Mouse (Mus musculus): ENCODE measurements around the gene Dap. TPM values are rescaled to one million over a fixed set of nuclear protein-coding genes. Genes with fewer than 3 reads are reported as not detected.

Gene Dap
- polyA plus RNA-seq, 1 experiment from 2014 or later = 87.1 TPM

DNA sequence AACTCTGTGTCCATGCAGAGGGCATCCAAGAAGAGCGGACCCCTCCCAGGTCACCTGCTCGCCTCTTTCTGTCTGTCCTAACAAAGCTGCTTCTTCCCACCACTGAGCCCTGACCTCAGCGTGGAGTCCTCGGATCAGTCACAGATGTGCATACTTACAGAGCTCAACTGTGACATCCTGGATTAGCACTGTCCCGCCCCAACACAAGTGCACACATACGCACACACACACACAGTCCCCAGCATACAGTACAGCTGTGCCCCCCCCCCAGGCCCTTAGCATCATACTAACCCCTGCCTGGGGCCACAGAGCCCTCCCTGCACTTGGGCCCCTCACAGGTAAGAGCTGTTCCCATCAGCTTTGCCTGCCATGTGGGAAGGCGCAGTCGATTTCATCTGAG lies 41.3 kb downstream of the Dap start:
- WGBS = 91% methylated on average over 8 of the region's 8 CpGs
- Histone ChIP-seq H3K4me3 (ENCODE audit: low read length) (no peak overlapping the region), H3K27ac (ENCODE audit: low read depth, low read length) (no peak overlapping the region), H3K4me2 (replicated peaks; ENCODE audit: low read depth, low read length) (no peak overlapping the region), H3K36me3 (ENCODE audit: control insufficient read depth, insufficient read depth, low read length) (no peaks in the 10 kb centered on the region), H3K9ac (ENCODE audit: low read depth, low read length) (no peak overlapping the region), H3K9me3 (ENCODE audit: control insufficient read depth, low read length) (no peaks in the 10 kb centered on the region), H3K4me1 (ENCODE audit: control insufficient read depth, insufficient read depth, low read length) (peaks cover 13% of the 10 kb centered on the region), H3K27me3 (ENCODE audit: control insufficient read depth, insufficient read depth, low read length) (no peaks in the 10 kb centered on the region)
- peak; percentile 29; the same call in 1 of the 2 replicates for ATAC-seq (ENCODE audit: low FRiP score, low TSS enrichment)

DNA sequence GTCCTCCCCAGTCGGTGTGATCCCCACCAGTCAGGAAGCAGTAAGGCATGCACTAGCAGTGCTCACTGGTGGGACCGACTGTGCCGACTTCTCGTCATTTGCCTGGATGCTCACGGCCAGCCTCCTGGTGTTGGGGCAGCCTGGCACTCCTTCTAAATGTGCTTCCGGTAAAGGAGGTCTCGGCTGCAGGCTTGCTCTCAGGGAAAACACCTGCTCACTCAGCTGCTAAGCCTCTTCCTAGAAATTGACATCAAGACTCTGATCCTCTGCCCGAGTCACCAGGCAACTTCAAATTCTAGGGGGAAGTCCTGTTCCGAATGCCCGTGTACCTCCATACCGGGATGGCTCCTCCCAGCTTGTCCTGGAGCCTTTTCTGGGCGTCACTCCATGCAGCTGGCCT lies 41.7 kb downstream of the Dap start:
- H3K4me1 ChIP-seq (ENCODE audit: control insufficient read depth, insufficient read depth, low read length) = peaks cover 12% of the 10 kb centered on the region
- no peak overlapping the region for H3K27ac ChIP-seq (ENCODE audit: low read depth, low read length)
- ATAC-seq (ENCODE audit: low FRiP score, low TSS enrichment) = no peak
- H3K9ac ChIP-seq (ENCODE audit: low read depth, low read length) = no peak overlapping the region
- H3K36me3 ChIP-seq (ENCODE audit: control insufficient read depth, insufficient read depth, low read length) = no peaks in the 10 kb centered on the region
- H3K27me3 ChIP-seq (ENCODE audit: control insufficient read depth, insufficient read depth, low read length) = no peaks in the 10 kb centered on the region
- 89% methylated on average over 12 of the region's 12 CpGs for WGBS
- H3K4me2 ChIP-seq (replicated peaks; ENCODE audit: low read depth, low read length) = no peak overlapping the region
- H3K4me3 ChIP-seq (ENCODE audit: low read length) = no peak overlapping the region
- no peaks in the 10 kb centered on the region for H3K9me3 ChIP-seq (ENCODE audit: control insufficient read depth, low read length)

DNA sequence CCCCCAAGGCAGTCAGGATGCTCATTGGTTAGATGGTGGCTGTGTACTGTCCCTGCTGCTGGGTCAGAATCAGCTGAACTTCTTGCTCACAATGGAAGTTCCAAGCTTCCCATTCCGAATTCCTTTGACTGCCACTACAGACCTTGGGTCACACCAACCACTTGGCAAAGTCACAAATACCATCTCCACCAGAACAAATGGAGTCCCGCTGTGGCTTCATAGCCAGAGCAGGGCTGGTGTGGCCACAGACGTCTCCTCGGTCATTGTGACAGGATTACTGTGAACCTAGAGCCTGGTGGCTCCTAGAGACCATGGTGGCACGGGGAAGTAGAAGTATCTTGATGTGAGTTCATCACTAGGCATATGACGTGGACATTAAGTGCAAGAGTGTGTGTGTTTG lies 44.0 kb downstream of the Dap start:
- no peak overlapping the region for H3K4me3 ChIP-seq (ENCODE audit: low read length)
- ATAC-seq (ENCODE audit: low FRiP score, low TSS enrichment) = no peak

DNA sequence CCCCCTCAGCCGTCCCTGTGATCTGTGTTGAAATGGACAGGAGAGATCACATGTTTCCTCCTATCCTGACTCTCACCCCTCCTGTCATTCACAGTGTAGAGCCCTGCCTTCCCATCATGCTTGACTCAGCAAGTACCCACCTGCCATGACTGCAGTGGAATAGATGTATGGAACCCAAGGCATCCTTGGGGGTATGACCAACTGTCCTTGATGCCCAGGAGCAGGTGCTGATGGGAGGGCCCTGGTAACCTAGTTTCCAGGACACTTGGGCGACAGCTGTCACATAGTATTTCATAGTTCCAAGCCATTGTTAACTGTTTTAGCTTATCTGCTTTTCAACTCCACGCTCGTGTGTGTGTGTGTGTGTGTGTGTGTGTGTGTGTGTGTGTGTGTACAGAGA lies 45.4 kb downstream of the Dap start:
- whole genome bisulfite sequencing = 84% methylated on average over 4 of the region's 4 CpGs
- no peak overlapping the region for H3K27ac ChIP-seq (ENCODE audit: low read depth, low read length)
- ATAC-seq (ENCODE audit: low FRiP score, low TSS enrichment) = no peak
- no peak overlapping the region for H3K4me3 ChIP-seq (ENCODE audit: low read length)
- no peak overlapping the region for H3K9ac ChIP-seq (ENCODE audit: low read depth, low read length)
- H3K4me1 ChIP-seq (ENCODE audit: control insufficient read depth, insufficient read depth, low read length) = no peaks in the 10 kb centered on the region
- H3K4me2 ChIP-seq (replicated peaks; ENCODE audit: low read depth, low read length) = no peak overlapping the region
- H3K36me3 ChIP-seq (ENCODE audit: control insufficient read depth, insufficient read depth, low read length) = peaks cover 14% of the 10 kb centered on the region; the same call in 1 of the 2 replicates
- H3K9me3 ChIP-seq (ENCODE audit: control insufficient read depth, low read length) = no peaks in the 10 kb centered on the region
- H3K27me3 ChIP-seq (ENCODE audit: control insufficient read depth, insufficient read depth, low read length) = no peaks in the 10 kb centered on the region

More for the DNA sequence above, 44.0 kb downstream of the Dap start:
- H3K27me3 ChIP-seq (ENCODE audit: control insufficient read depth, insufficient read depth, low read length) = no peaks in the 10 kb centered on the region
- no peak overlapping the region for H3K9ac ChIP-seq (ENCODE audit: low read depth, low read length)
- no peak overlapping the region for H3K4me2 ChIP-seq (replicated peaks; ENCODE audit: low read depth, low read length)
- H3K27ac ChIP-seq (ENCODE audit: low read depth, low read length) = no peak overlapping the region
- H3K9me3 ChIP-seq (ENCODE audit: control insufficient read depth, low read length) = no peaks in the 10 kb centered on the region
- WGBS = 92% methylated on average over 6 of the region's 6 CpGs
- H3K4me1 ChIP-seq (ENCODE audit: control insufficient read depth, insufficient read depth, low read length) = no peaks in the 10 kb centered on the region
- peaks cover 6% of the 10 kb centered on the region; the same call in 1 of the 2 replicates for H3K36me3 ChIP-seq (ENCODE audit: control insufficient read depth, insufficient read depth, low read length)

DNA sequence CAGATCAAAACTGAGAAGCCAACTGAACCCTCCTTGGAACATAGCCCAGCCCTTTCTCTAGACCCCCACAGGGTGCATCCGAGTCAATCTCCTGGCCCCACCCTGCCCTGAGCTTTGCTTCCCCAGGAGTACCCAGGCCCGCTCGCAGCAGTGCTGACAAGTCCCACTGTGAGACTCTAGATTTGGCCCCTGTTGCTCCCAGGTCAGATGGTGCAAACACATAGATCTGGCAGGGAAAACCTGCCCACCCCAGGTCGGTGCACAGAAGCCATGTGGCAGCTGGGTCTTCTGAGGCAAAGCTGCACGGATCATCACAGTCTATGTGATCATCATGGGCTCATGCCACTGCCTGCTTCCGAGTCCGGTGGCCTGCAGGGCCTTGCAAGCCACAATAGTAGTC lies 48.6 kb downstream of the Dap start:
- 86% methylated on average over 7 of the region's 7 CpGs for WGBS
- H3K9ac ChIP-seq (ENCODE audit: low read depth, low read length) = no peak overlapping the region

DNA sequence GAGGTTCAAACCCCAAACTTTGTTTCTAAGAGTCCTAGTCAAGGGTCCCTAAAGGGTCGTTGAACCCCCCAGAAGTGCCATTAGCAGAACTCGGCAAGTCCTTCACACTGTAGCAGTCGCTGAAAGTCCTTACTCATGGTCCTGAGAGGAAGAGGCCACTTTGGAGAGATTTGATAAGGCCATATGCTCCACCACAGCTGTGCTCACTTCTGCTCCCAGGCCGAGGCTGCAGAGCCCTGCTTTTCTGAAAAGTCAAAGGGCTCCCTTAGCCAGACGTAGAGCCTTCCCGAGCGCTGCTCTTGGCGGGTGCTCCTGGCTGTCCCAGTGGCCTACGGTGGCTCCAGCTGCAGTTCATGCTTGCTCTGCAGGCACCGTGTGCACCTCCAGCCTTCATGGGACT lies 49.4 kb downstream of the Dap start:
- H3K4me3 ChIP-seq (ENCODE audit: low read length) = no peak overlapping the region
- no peak overlapping the region for H3K9ac ChIP-seq (ENCODE audit: low read depth, low read length)
- H3K36me3 ChIP-seq (ENCODE audit: control insufficient read depth, insufficient read depth, low read length) = peaks cover 19% of the 10 kb centered on the region; the same call in 1 of the 2 replicates
- H3K27ac ChIP-seq (ENCODE audit: low read depth, low read length) = no peak overlapping the region
- H3K4me2 ChIP-seq (replicated peaks; ENCODE audit: low read depth, low read length) = no peak overlapping the region
- no peaks in the 10 kb centered on the region for H3K9me3 ChIP-seq (ENCODE audit: control insufficient read depth, low read length)
- no peaks in the 10 kb centered on the region for H3K4me1 ChIP-seq (ENCODE audit: control insufficient read depth, insufficient read depth, low read length)
- H3K27me3 ChIP-seq (ENCODE audit: control insufficient read depth, insufficient read depth, low read length) = no peaks in the 10 kb centered on the region
- WGBS = 74% methylated on average over 10 of the region's 10 CpGs
- no peak for ATAC-seq (ENCODE audit: low FRiP score, low TSS enrichment)

More for the DNA sequence above, 48.6 kb downstream of the Dap start:
- Histone ChIP-seq H3K36me3 (ENCODE audit: control insufficient read depth, insufficient read depth, low read length) (peaks cover 19% of the 10 kb centered on the region; the same call in 1 of the 2 replicates), H3K4me2 (replicated peaks; ENCODE audit: low read depth, low read length) (no peak overlapping the region), H3K9me3 (ENCODE audit: control insufficient read depth, low read length) (no peaks in the 10 kb centered on the region), H3K4me3 (ENCODE audit: low read length) (no peak overlapping the region), H3K4me1 (ENCODE audit: control insufficient read depth, insufficient read depth, low read length) (no peaks in the 10 kb centered on the region), H3K27ac (ENCODE audit: low read depth, low read length) (no peak overlapping the region), H3K27me3 (ENCODE audit: control insufficient read depth, insufficient read depth, low read length) (no peaks in the 10 kb centered on the region)
- no peak for ATAC-seq (ENCODE audit: low FRiP score, low TSS enrichment)

DNA sequence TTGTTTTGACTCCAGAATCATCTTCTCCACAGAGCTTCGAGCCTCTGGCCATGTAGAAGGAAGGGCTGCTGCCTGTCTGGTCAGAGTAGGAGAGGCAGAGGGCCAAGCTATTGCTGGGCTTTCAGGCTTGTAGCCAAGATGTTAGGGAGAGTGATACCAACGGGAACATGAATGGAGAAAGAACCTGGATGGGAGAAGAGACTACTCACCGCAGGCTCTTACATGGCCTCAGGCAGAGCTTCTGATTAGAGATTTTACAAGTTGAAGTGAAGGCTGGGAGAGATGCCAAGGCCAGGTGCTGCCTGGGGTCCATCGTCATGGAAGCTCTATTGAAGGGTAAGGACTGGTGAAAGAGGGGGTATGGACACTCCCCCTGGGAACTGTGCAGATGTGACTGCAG lies 54.0 kb downstream of the Dap start:
- no peak overlapping the region for H3K4me2 ChIP-seq (replicated peaks; ENCODE audit: low read depth, low read length)
- no peaks in the 10 kb centered on the region for H3K27me3 ChIP-seq (ENCODE audit: control insufficient read depth, insufficient read depth, low read length)
- no peak for ATAC-seq (ENCODE audit: low FRiP score, low TSS enrichment)
- H3K9me3 ChIP-seq (ENCODE audit: control insufficient read depth, low read length) = no peaks in the 10 kb centered on the region
- H3K9ac ChIP-seq (ENCODE audit: low read depth, low read length) = no peak overlapping the region
- H3K4me3 ChIP-seq (ENCODE audit: low read length) = no peak overlapping the region
- H3K36me3 ChIP-seq (ENCODE audit: control insufficient read depth, insufficient read depth, low read length) = peaks cover 13% of the 10 kb centered on the region; the same call in 1 of the 2 replicates
- H3K27ac ChIP-seq (ENCODE audit: low read depth, low read length) = no peak overlapping the region
- 82% methylated on average over 4 of the region's 4 CpGs for WGBS
- 0 out of 2 replicates have a peak, but pooled peaks cover 16% of the 10 kb centered on the region for H3K4me1 ChIP-seq (ENCODE audit: control insufficient read depth, insufficient read depth, low read length)

DNA sequence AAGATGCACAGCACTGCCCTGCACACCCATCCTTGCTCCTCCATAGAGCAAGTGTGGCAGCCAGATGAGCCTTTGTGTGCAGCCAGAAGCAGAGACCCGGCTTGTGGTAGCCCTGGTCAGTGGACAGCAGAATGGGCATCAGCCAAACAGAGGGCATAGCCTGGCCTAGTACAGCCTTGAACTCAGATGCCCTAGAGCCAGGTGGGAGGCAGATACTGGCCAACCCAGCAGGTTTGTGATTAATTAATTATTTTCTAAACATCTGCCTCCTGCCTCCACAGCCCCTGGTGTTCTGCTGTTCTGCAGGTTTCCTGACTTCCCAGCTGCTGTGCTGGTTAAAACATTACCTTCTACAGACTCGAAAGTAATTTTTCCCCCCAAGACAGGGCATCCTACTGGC lies 55.0 kb downstream of the Dap start:
- WGBS = 55% methylated on average over 2 of the region's 2 CpGs
- Histone ChIP-seq H3K9ac (ENCODE audit: low read depth, low read length) (no peak overlapping the region), H3K36me3 (ENCODE audit: control insufficient read depth, insufficient read depth, low read length) (peaks cover 6% of the 10 kb centered on the region; the same call in 1 of the 2 replicates), H3K4me1 (ENCODE audit: control insufficient read depth, insufficient read depth, low read length) (0 out of 2 replicates have a peak, but pooled peaks cover 16% of the 10 kb centered on the region), H3K27ac (ENCODE audit: low read depth, low read length) (no peak overlapping the region), H3K4me2 (replicated peaks; ENCODE audit: low read depth, low read length) (no peak overlapping the region), H3K4me3 (ENCODE audit: low read length) (no peak overlapping the region), H3K27me3 (ENCODE audit: control insufficient read depth, insufficient read depth, low read length) (no peaks in the 10 kb centered on the region), H3K9me3 (ENCODE audit: control insufficient read depth, low read length) (no peaks in the 10 kb centered on the region)
- ATAC-seq (ENCODE audit: low FRiP score, low TSS enrichment) = peak; percentile 50; the same call in 1 of the 2 replicates

DNA sequence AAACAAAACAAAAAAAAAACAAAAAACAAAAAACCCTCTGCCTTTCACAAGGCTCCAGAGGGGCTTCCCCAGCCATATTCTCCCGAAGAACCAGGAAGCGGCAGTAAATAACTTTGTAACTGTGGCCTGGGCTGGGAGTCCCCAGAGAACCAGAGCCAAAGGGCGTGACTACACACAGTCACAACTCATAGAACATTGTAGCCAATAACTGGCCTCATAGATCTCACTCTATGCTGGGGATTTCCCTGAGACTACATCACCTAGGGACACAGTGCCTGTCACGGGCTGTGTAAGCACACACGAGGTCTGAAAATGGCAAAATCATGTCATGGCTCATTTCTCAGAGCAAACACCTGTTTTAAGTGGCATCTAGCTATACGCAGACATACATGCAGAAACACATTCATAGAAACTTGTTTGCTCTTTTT lies 55.5 kb downstream of the Dap start:
- H3K4me2 ChIP-seq (replicated peaks; ENCODE audit: low read depth, low read length) = no peak overlapping the region
- 0 out of 2 replicates have a peak, but pooled peaks cover 16% of the 10 kb centered on the region for H3K4me1 ChIP-seq (ENCODE audit: control insufficient read depth, insufficient read depth, low read length)
- ATAC-seq (ENCODE audit: low FRiP score, low TSS enrichment) = peak; percentile 56; the same call in 1 of the 2 replicates
- H3K36me3 ChIP-seq (ENCODE audit: control insufficient read depth, insufficient read depth, low read length) = peaks cover 4% of the 10 kb centered on the region; the same call in 1 of the 2 replicates
- H3K27me3 ChIP-seq (ENCODE audit: control insufficient read depth, insufficient read depth, low read length) = no peaks in the 10 kb centered on the region
- WGBS = 35% methylated on average over 6 of the region's 6 CpGs
- no peak overlapping the region for H3K4me3 ChIP-seq (ENCODE audit: low read length)
- no peaks in the 10 kb centered on the region for H3K9me3 ChIP-seq (ENCODE audit: control insufficient read depth, low read length)
- no peak overlapping the region for H3K27ac ChIP-seq (ENCODE audit: low read depth, low read length)
- H3K9ac ChIP-seq (ENCODE audit: low read depth, low read length) = no peak overlapping the region

Measured in kidney, embryonic 14.5 days (tissue).